Mouse (Mus musculus) MEL (cell line): ENCODE results near the gene Palld.

Experiments used
- CTCF ChIP-seq, 3 experiments: IDR thresholded peaks in 2 of 3; conservative IDR thresholded peaks in 1 of 3; 2 replicates each; pipeline ENCODE4 v1.5.1; 2011 to 2012; ENCODE audit warnings: low read length in 3 of 3, low read depth in 2 of 3, mild to moderate bottlenecking in 2 of 3, improper control_type of control experiment in 1 of 3, inconsistent platforms in 1 of 3, mixed read lengths in 1 of 3, moderate library complexity in 1 of 3; ENCODE audit not compliant: control insufficient read depth in 1 of 3, insufficient read depth in 1 of 3, poor library complexity in 1 of 3, severe bottlenecking in 1 of 3
- ETS1 ChIP-seq: IDR thresholded peaks from 2 replicates; pipeline ENCODE4 v1.6.1; 2012; ENCODE audit warnings: low read depth, mild to moderate bottlenecking, inconsistent platforms, low read length, improper control_type of control experiment, moderate library complexity
- GATA1 ChIP-seq: IDR thresholded peaks from 2 replicates; pipeline ENCODE4 v1.6.1; 2011; ENCODE audit warnings: low read depth, low read length, improper control_type of control experiment
- MXI1 ChIP-seq: IDR thresholded peaks from 2 replicates; pipeline ENCODE4 v1.6.1; 2011; ENCODE audit warnings: mild to moderate bottlenecking, low read depth, low read length, improper control_type of control experiment
- POLR2A ChIP-seq, 2 experiments: IDR thresholded peaks; 2 replicates each; pipeline ENCODE4 v1.6.1; 2011 to 2012; ENCODE audit warnings: low read length in 2 of 2, mild to moderate bottlenecking in 2 of 2, control low read depth in 1 of 2, improper control_type of control experiment in 1 of 2, low read depth in 1 of 2, moderate library complexity in 1 of 2; ENCODE audit not compliant: control insufficient read depth in 1 of 2, insufficient read depth in 1 of 2, poor library complexity in 1 of 2
- TBP ChIP-seq: IDR thresholded peaks from 2 replicates; pipeline ENCODE4 v1.8.0; 2011; ENCODE audit warnings: low read depth, low read length, improper control_type of control experiment

- TF ChIP-seq GATA1 (no peak), MXI1 (no peak), CTCF (IDR thresholded peaks at IDR 0.05 in 2 of 3, conservative IDR thresholded peaks at IDR 0.05 in 1 of 3; ENCODE audit: control insufficient read depth in 1 of 3, insufficient read depth in 1 of 3, low read depth in 2 of 3, low read length in 3 of 3, poor library complexity in 1 of 3, severe bottlenecking in 1 of 3) (no peak), TBP (no peak), POLR2A (IDR thresholded peaks at IDR 0.05; ENCODE audit: control insufficient read depth in 1 of 2, insufficient read depth in 1 of 2, low read depth in 1 of 2, low read length in 2 of 2, poor library complexity in 1 of 2) (no peak), ETS1 (no peak)
Measured at GRCm38 (mm10) chr8:61557036-61557435, 345.5 kb downstream of the Palld start.
